Mouse (Mus musculus) urinary bladder, adult 18-20 months (tissue): ENCODE data around the gene Arid3a.
A peak's percentile ranks its signal among the peaks of the same experiment; 100 is the strongest.
"Not testable (repeated sequence)": the region's sequence is repeated elsewhere in the genome, so short reads cannot be mapped to it uniquely, and the experiment has no call there.

Experiments used
- DNase-seq, 2 experiments: peaks; one replicate each; pipeline ENCODE4 v3.0.0; 2022; ENCODE audit warnings: low spot score in 2 of 2, mixed read lengths in 2 of 2

Arid3a gene

DNA sequence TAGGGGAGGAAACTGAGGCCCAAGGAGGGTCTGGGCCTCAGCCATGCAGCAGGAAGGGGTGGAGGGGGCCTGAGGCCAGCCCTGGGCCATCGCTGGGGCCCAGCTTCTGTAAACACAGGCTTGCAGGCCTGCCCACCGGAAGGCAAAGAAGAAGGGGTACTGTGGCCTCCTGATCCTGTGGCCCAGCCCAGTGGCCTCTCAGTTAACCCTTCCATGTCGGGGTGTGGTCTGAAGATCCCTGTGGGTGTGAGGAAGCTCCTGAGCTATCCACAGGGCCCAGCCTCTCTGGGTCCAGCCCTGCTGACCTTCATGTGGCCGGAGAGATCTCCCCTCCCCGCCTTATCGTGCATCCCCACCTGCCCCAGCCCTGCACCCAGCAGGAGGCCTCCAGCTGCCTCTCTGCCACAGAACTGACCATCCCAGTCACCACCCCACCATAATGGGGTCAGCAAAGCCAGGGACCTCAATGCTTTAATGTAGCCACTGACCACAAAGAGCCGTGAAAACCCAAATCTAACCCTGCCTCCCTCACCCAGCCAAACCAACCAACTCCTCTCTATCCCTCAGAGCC is 20.0 kb downstream of the Arid3a start:
- no peak for DNase-seq

DNA sequence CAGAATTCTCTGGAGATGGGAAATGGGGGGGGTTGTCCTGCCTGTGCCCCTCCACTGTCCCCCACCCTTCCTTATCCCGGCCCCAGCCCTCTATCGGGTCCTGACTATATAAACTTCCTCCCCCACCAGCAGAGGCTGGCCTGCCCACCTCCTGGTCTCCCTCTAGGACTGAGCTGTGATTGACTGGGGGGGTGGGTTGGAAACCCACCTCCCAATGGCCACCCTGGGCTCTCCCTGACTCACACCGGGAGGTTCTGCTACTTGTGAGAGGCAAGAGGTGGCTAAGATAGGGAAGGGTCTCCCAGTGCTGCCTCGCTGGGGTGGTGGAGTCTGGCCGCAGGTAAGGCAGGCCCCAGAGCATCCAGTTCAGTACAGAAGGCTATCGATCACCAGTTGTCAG is 20.7 kb downstream of the Arid3a start:
- DNase-seq, result no peak

DNA sequence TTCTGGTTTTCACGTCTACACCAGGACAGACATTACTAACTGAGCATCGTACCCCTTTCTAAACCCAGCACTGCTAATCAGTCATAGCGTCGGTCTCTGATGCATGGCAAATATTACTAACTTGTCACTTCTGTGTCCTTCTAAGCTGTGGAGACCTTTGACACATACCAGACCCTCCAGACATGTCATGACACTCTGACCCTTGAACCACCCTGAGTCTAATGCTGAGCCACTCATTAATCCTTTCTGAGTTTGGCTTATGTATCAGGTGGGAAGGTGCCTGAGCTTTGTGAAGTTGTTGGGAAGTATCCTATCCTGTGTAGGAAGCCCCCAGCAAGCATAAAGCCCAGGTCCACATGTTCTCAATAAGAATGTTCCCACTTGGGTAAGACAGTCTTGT is 23.0 kb downstream of the Arid3a start:
- no peak for DNase-seq

DNA sequence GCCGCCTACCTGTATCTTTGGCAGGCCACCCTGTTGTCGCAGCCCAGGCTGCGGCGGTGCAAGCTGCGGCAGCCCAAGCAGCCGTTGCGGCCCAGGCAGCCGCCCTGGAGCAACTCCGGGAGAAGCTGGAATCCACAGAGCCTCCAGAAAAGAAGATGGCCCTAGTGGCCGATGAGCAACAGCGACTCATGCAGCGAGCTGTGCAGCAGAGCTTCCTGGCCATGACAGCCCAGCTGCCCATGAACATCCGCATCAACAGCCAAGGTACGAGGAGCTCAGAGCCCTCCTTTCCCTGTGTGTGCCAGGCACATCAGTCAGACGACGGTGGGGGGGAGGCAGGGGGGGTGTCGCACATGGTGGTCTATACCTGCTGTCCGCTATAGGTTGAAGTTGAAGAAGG is 23.8 kb downstream of the Arid3a start:
- no peak for DNase-seq

DNA sequence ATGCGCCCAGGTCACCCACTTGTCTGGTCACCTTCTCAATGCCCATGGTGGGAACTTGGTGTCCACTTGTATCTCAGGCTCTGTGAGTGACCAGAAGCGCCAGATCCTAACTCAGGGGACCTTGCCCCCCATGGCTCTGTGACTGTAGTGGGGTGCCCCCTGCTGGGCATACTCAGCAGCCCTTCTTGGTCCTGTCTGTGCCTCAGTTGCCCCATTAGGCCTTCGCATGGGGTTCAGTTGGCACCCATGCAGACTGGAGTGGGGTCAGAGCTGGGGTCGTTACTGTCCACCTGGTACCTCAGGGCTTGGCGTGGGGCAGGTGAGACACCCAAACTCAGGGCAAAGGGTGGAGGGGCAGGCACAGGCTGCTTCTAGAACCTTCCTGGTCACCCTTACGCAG is 27.1 kb downstream of the Arid3a start:
- DNase-seq, result no peak

DNA sequence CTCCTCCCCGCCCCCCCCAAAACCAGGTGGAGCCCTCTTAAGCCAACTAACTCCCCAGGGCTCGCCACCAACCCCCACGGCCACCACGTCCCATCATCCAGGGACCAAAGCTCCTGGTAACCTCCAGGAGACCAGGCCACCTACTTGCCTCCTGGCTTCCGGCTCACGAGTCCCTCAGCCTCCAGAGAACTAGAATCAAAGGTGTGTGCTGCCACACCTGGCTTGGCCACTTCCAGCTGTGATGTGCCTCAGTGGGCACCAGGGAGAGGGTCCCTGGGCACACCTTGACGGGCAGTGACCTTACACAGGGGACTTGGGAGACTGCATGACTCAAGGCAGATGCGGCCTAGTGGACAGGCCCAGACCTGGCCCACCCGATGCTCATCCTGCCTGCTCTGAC is 28.8 kb downstream of the Arid3a start:
- no peak for DNase-seq

DNA sequence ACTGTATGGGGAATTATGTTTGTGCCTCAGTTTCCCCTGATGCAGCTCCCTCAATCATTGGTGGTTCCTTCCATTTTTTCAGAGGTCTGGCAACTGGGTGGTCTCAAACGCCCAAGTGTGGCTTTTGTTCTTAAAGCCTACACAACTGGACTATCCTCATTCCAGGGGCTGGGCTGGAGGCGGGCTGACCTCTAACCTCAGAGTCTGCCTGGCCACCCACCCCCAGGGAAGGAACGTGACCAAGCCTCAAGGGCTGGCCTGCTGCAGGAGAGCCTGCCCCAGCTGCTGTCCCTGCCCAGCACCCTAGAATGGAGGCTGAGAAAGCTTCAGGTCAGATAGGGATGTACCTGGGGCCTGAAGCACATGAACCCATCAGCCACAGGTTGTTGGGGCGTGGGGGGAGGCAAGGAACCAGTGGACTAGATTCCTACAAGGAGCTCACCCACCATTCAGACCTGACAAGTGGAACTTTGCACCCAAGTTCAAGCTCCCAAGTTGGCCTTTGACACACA is 29.9 kb downstream of the Arid3a start:
- DNase-seq, result no peak

DNA sequence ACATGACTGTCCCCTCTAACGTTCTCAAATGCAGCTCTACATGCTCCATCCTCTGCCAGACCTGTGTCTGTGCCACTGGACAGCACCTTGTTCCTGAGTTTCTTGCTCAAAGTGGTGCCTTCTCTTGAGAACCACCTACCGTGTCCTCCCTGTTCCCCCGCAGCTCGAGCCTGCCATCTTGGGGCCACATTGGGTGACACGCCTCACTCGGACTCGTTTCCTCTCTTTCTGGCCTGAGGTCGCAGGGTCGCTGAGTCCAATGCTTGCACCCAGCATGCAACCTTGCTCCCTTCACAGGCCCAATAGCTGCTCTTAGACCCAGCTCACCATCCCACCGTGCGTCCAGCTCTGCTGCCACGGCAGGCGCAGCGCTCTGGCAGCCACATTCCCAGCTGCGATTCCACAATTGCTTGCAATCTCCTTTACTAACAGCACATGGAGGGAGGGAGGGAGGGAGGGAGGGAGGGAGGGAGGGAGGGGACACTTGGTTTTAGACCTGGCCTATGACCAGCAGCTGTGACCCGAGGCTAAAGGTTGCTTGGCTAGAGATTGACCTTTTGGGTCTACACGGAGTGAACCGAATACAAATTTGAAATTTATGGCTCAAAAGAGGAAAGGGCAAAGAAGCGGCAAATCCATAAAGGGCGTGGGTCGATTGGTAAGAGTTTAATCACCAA is 31.4 kb downstream of the Arid3a start:
- peak; percentile 75 to 81 for DNase-seq

DNA sequence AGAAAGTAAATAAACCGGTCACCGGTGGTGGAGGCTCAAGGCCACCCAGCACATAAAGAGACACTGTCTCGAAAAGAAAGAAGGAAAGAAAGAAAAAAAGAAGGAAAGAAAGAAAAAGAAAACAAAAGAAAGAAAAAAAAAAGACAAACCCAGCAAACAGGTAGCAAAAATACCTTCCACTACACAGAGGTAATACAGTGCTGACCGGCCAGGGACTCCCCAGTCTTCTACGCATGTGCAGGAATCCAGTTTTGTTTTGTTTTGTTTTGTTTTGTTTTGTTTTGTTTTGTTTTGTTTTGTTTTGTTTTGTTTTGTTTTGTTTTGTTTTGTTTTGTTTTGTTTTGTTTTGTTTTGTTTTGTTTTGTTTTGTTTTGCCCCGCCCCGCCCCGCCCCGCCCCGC is 32.6 kb downstream of the Arid3a start:
- DNase-seq, result not testable (repeated sequence)

DNA sequence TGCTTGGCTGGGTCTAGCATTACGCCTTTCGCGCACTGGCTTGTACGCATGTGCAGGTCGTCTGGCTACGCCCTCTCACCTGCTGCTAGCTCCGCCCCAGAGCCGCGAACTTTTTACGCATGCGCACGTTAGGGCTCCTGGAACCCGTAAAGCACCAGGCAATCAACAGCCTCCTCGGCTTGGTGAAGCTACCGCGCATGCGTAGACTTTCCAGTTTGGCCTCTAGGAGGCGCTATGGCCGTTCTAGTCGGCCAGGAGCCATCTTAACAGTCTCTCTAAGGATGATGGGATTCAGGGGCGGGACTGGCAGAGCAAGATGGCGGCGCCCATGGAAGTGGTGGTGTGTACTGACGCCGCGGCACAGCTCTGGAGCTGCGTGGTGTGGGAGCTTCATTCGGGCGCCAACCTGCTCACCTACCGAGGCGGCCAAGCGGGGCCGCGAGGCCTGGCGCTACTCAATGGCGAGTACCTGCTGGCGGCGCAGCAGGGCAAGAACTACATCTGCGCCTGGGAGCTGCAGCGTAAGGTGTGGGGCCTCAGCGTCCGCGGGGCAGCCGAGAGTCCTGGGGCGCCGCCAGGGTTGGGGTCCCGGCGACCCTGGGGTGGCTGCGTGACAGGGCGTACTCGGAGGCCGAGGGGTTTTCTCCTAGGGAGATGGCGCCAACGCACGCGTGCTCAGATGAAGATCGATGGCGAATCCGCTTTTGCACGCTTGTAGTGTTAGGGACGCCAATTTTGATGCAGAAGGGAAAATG is 33.2 kb downstream of the Arid3a start, which contains the start of gene Wdr18:
Gene Wdr18, plus strand, starts transcription at position 306 of the 755 bp plus-strand sequence.
- DNase-seq, result peak; percentile 97 to 99

DNA sequence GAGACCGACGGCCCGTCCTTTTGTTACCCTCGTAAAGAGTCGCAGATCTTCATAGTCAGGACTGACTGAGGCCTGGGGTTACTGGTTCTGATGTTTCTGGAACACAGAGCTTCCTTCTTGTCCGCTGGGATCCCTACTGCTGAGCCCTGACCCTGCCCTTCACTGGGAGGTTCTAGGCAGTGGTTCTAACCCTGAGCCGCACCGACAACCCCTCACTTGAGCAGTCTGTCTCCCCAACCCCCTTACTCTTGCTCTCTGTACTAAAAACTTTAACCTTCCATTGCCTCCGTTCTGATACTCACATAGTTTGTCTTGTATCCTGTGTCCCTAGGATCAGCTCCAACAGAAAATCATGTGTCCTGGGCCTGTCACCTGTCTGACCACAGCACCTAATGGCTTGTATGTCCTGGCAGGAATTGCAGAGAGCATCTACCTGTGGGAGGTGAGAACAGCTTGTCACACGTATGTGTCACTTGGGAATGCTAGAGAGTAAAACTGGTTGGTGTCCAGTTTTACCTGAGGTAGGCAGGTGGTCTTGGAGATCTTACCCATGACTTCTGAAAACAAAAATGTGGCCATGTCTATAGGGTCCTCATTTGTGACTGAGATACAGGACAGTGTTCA is 33.9 kb downstream of the Arid3a start:
- no peak for DNase-seq

DNA sequence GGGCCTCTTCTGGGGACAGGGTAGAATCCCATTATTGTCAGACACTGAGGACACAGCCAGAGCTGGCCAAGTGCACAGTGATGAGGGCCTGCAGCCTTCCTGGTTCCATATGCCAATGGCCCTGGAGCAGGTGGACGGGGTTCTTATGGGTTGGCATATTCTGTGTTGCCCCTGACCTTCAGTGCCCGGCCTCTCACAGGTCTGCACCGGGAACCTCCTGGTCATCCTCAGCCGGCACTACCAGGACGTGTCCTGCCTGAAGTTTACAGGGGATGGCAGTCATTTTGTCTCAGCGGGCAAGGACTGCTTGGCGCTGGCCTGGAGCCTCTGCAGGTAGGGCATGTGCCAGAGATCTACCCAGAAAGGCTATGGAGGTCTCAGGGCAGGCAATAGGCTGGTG is 37.9 kb downstream of the Arid3a start:
- no peak for DNase-seq

DNA sequence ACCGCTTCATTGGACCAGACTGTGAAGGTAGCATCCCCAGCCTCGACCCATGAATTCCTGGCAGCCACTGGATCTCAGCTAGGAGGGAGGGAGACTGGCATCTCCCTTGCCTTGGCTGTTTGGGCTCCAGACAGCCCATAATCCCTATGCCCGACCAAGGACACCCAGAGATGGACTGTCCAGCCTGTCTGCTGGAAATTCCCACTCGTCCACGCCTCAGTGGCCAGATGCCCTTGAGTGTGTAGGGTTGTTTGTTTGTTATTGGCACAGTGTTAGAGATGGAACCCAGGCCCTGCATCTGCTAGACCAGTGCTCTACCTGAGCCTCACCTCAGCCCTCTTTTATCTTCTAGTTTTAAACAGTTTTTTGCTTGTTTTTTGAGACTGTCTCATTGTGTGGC is 38.5 kb downstream of the Arid3a start:
- no peak for DNase-seq

DNA sequence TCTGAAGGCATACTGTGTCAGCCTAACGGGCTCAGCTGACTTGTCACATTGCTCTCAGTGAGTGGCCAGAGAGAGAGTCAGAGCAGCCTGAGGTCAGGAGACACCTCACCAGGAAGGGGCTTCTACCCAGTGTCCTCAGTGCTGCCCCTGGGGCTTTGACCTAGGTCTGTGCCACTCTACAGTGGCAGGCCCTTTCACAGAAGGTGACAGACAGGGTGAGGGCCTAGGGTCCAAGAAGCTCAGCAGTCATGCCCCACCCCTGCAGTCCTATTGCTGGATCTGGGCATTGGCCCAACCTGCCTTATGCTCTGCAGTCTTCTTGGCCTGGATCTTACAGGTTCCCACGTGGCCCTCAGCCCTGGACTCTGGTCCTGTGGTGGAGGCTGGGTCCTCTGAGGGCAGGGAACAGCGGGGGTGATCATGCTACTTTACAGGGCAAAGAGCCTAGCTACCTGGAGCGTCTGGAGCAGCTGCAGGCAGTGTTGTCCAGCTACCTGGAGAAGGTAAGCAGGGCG is 40.1 kb downstream of the Arid3a start:
- no peak for DNase-seq

DNA sequence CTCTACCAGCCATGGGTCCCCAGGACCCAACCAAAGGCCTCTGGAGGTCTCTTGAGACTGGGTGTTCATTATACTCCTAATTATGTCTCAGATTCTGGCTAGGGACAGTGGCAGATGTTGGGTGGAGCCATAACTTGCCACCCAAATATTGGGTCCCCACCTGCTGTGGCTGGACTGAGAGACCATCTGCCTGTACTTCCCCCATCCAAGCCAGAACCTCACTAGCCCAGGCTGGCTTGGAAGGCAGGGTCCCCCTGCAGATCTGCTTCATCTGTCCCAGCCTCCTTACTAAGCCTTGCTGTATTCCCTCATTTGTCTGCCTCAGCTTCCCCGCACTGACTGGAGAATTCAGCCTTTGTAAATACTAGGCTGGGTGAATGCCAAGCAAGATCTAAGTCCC is 41.3 kb downstream of the Arid3a start:
- no peak for DNase-seq

DNA sequence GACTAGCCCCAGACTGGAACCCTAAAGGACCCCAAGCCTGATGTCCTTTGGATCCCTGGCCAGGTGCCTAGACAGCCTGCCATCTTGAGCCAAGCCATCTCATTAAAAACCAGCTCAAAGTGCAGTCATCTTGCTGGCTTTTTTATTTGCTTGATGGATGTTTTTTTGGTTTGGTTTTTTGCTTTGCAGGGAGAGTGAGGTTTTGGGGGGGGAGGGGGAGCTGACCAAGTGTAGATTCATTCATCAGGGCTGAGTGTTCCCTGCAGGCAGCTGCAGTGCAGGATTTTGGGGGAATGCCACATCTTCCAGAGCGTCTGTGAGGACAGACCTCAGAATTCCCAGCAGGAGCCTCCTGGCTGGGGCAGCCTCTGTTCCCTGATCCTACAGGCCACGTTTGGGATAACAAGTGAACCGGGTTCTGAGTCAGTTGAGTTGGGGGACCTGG is 42.3 kb downstream of the Arid3a start:
- DNase-seq, result no peak

DNA sequence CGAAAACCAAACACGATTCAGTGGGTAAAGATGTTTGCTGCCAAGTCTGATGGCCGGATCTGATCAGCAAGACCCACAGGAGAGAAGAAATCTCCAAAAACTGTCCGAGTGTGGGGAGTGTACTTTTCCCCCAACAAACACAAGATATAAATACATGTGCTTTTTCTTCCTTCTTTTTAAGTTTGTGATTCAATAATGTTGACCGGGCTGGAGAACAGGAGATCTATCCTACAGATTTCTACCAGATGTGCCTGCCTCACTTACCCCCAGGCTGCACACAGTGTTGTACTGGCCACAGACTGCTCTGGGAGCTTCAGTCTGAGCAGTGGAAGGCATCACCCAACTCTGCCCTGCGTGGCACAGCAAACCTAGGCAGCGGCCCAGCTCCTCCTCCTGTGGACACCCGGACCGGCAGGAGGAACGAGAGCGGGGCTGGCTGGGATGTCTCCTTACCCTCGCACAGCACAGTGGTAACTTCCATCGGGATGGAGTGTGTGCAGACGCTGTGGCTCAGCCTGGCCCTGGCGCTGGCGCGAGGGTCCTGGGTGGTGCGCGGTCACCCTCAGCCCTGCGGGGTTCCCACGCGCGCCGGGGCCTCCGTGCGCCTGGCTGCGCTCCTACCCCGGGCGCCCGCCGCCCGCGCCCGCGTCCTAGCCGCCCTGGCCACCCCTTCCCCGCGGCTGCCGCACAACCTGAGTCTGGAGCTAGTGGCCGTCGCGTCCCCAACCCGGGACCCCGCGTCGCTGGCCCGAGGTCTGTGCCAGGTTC is 43.8 kb downstream of the Arid3a start, which contains the start of gene Grin3b:
Gene Grin3b, plus strand, starts transcription at position 301 of the 768 bp plus-strand sequence.
- no peak for DNase-seq

DNA sequence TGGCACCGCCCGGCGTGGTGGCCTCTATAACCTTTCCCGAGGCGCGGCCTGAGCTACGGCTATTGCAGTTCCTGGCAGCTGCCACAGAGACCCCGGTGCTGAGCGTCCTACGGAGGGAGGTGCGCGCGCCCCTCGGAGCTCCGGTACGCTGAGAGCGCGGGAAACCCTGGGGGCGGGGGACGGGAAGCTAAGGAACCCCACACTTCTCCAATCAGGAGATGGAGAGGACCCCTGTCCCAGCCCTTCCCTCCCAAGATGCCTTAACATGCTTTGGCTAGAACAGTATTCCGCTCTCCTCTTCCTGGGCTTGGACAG is 44.3 kb downstream of the Arid3a start:
- no peak for DNase-seq

DNA sequence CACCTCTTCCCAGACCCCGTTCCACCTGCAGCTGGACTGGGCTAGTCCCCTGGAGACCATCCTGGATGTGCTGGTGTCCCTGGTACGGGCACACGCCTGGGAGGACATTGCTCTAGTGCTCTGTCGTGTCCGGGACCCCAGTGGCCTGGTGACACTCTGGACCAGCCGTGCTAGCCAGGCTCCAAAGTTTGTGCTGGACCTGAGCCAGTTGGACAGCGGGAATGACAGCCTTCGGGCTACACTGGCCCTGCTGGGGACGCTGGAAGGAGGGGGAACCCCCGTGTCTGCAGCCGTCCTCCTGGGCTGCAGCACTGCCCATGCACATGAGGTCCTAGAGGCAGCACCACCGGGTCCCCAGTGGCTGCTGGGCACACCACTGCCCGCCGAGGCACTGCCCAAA is 46.0 kb downstream of the Arid3a start:
- DNase-seq, result no peak

DNA sequence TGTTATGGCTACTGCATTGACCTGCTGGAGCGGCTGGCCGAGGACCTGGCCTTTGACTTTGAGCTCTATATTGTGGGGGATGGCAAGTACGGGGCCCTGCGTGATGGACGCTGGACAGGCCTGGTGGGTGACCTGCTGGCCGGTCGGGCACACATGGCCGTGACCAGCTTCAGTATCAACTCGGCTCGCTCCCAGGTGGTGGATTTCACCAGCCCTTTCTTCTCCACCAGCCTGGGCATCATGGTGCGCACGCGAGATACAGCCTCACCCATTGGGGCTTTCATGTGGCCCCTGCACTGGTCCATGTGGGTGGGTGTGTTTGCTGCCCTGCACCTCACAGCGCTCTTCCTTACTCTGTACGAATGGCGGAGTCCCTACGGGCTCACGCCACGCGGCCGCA is 47.2 kb downstream of the Arid3a start:
- DNase-seq, result no peak

DNA sequence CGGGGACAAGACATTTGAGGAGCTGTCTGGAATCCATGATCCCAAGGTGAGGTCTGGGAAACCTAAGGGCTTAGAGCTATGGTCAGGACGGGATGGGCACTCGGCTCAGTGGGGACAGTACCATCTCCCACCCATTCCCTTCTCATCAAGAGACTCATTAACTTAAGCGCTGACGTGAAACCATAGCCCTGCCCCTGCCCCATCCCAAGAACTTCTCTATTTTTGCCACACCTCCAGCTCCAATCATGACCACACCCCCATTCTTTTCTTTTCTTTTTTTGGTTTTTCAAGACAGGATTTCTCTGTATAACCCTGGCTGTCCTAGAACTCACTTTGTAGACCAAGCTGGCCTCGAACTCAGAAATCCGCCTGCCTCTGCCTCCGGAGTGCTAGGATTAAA is 47.8 kb downstream of the Arid3a start:
- no peak for DNase-seq
